Mouse (Mus musculus): ENCODE results near the gene Herc2. TPM values are rescaled to one million over a fixed set of nuclear protein-coding genes. Genes with fewer than 3 reads are reported as not detected.

Herc2 gene
- polyA plus RNA-seq, 1 experiment: 41.1 TPM

DNA sequence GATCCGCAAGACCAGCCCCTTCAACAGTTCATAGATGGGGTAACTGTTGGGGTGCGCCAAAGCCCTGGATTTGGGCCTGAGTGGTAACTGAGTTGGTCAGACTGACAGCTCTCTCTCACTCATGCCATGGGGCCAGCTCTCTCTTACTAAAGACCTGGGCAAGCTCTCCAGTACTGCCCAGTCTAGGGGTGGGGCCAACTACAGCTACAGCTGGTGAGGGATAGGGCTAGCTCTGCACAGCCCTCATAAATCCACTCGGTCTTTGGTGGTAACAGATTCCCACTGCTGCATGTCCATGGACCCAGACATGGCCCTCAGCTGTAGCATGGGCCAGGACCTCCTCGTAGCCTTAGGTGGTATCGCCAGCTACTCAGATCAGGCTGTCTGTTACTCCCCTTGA lies 41.4 kb downstream of the Herc2 start:
- Histone ChIP-seq H3K4me3 (replicated peaks; ENCODE audit: control insufficient read depth, low read depth, low read length) (no peak overlapping the region), H3K27ac (ENCODE audit: control insufficient read depth, insufficient read depth, low read depth, low read length, poor library complexity) (no peak overlapping the region), H3K4me1 (ENCODE audit: control insufficient read depth, insufficient read depth, low read length) (no peaks in the 10 kb centered on the region)
- WGBS: 94% methylated on average over 5 of the region's 5 CpGs
- no peak for TF ChIP-seq CTCF (IDR thresholded peaks at IDR 0.05; ENCODE audit: control insufficient read depth, insufficient read depth, low read length)

DNA sequence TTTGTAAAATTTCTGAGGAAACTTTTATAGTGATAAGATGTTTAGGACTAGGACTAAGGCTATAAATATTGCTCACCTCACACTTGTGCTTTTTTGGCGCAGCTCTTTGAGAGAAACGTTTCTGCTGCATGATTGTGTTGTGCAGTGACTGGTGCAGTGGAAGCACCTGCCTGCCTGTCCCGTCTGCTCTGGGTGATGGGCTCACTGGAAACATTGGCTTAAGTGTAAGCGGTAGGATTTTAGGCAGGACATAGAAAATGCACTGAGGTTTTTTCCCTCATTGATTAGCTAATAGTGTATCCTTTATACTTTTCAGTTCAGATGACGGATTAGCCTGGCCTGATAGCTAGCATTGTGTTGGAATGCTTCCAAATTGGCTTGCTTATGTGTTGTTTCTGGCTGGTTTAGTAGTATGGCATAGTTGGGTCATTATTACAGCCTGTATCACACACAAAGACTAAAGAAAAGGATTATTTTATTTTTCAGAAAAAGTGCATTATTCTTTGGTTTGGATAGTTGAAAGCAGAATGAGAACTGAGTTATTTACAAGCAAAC lies 52.4 kb downstream of the Herc2 start:
- no peak overlapping the region for H3K27ac ChIP-seq (ENCODE audit: control insufficient read depth, insufficient read depth, low read depth, low read length, poor library complexity)
- WGBS: 84% methylated on average over 5 of the region's 5 CpGs
- TF ChIP-seq CTCF (IDR thresholded peaks at IDR 0.05; ENCODE audit: control insufficient read depth, insufficient read depth, low read length) (no peak), POLR2A (IDR thresholded peaks at IDR 0.05; ENCODE audit: borderline replicate concordance, control insufficient read depth, low read depth, low read length) (no peak)
- H3K4me3 ChIP-seq (replicated peaks; ENCODE audit: control insufficient read depth, low read depth, low read length): no peak overlapping the region
- no peaks in the 10 kb centered on the region for H3K4me1 ChIP-seq (ENCODE audit: control insufficient read depth, insufficient read depth, low read length)

DNA sequence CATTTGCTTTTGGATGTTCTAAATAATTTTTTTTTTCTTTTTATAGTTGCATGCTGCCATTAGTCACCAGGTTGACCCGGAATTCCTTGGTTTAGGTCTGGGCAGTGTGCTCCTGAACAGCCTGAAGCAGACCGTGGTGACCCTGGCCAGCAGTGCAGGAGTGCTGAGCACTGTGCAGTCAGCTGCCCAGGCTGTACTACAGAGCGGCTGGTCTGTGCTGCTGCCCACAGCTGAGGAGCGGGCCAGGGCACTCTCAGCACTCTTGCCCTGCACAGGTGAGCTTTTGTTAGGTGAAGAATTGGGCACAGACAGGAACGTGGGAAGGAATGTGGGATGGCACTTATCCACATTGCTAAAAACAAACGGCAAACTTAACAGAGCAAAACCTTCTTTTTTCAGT lies 63.0 kb downstream of the Herc2 start:
- WGBS: 93% methylated on average over 6 of the region's 6 CpGs
- no peak overlapping the region for H3K27ac ChIP-seq (ENCODE audit: control insufficient read depth, insufficient read depth, low read depth, low read length, poor library complexity)
- H3K4me1 ChIP-seq (ENCODE audit: control insufficient read depth, insufficient read depth, low read length): no peaks in the 10 kb centered on the region
- TF ChIP-seq CTCF (IDR thresholded peaks at IDR 0.05; ENCODE audit: control insufficient read depth, insufficient read depth, low read length) (no peak), POLR2A (IDR thresholded peaks at IDR 0.05; ENCODE audit: borderline replicate concordance, control insufficient read depth, low read depth, low read length) (no peak)
- H3K4me3 ChIP-seq (replicated peaks; ENCODE audit: control insufficient read depth, low read depth, low read length): no peak overlapping the region

DNA sequence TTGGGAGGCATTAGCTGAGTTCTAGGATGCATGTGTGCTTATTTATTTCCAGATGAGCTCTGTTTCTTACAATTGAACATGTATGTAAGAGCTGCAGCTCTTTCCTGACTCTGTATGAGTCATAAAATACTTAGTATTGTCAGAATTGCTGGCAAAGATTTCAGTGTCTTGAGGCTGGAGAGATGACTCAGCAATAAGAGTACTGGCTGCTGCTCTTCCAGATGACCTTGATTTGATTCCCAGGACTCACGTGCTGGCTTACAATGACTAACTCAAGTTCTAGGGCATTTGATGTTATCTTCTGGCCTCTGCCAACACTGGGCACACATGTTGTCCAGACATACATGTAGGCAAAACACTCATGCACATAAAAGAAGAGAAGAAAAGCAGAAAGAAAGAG lies 64.2 kb downstream of the Herc2 start:
- TF ChIP-seq POLR2A (IDR thresholded peaks at IDR 0.05; ENCODE audit: borderline replicate concordance, control insufficient read depth, low read depth, low read length) (no peak), CTCF (IDR thresholded peaks at IDR 0.05; ENCODE audit: control insufficient read depth, insufficient read depth, low read length) (no peak)
- Histone ChIP-seq H3K27ac (ENCODE audit: control insufficient read depth, insufficient read depth, low read depth, low read length, poor library complexity) (no peak overlapping the region), H3K4me1 (ENCODE audit: control insufficient read depth, insufficient read depth, low read length) (no peaks in the 10 kb centered on the region), H3K4me3 (replicated peaks; ENCODE audit: control insufficient read depth, low read depth, low read length) (no peak overlapping the region)
- 58% methylated on average over 1 of the region's 1 CpGs for WGBS

DNA sequence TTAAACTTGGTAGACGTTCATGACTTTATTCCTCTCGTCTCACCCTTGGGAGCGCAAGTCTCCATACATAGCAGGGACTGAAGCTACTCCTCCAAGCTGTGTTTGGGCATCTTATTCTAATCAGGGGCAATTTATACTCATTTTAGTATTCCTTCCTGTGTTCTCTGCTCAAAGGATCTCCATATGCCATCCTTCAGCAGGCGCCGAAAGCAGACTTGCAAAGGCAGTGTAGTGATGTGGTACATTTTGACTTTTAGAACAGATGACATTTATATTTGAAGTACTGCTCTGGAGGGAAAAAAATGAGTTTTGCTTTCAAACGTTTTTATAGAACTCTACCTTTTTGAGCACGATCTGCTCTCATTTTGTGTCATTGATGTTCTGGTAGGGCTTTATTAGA lies 71.0 kb downstream of the Herc2 start:
- TF ChIP-seq CTCF (IDR thresholded peaks at IDR 0.05; ENCODE audit: control insufficient read depth, insufficient read depth, low read length) (no peak), POLR2A (IDR thresholded peaks at IDR 0.05; ENCODE audit: borderline replicate concordance, control insufficient read depth, low read depth, low read length) (no peak)
- Histone ChIP-seq H3K4me3 (replicated peaks; ENCODE audit: control insufficient read depth, low read depth, low read length) (no peak overlapping the region), H3K27ac (ENCODE audit: control insufficient read depth, insufficient read depth, low read depth, low read length, poor library complexity) (no peak overlapping the region), H3K4me1 (ENCODE audit: control insufficient read depth, insufficient read depth, low read length) (no peaks in the 10 kb centered on the region)
- 89% methylated on average over 7 of the region's 7 CpGs for WGBS

DNA sequence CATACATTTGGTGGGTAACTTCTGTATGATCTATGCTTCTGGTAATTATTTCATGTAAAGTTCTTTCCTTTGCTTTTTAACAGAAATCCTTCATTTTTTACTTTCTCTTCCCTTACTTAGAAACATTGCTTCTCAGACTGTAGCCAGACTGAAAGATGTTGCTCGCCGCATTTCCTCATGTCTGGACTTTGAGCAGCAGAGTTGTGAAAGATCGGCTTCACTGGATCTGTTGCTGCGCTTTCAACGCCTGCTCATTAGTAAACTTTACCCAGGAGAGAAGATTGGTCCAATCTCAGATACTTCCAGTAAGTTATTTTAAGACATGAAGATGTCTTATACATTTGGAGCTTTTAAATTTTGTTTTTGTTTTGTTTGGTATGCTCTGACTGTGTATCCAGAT lies 71.4 kb downstream of the Herc2 start:
- Histone ChIP-seq H3K4me1 (ENCODE audit: control insufficient read depth, insufficient read depth, low read length) (no peaks in the 10 kb centered on the region), H3K27ac (ENCODE audit: control insufficient read depth, insufficient read depth, low read depth, low read length, poor library complexity) (no peak overlapping the region), H3K4me3 (replicated peaks; ENCODE audit: control insufficient read depth, low read depth, low read length) (no peak overlapping the region)
- WGBS: 95% methylated on average over 5 of the region's 5 CpGs
- no peak for TF ChIP-seq CTCF (IDR thresholded peaks at IDR 0.05; ENCODE audit: control insufficient read depth, insufficient read depth, low read length)
- no peak for TF ChIP-seq POLR2A (IDR thresholded peaks at IDR 0.05; ENCODE audit: borderline replicate concordance, control insufficient read depth, low read depth, low read length)

DNA sequence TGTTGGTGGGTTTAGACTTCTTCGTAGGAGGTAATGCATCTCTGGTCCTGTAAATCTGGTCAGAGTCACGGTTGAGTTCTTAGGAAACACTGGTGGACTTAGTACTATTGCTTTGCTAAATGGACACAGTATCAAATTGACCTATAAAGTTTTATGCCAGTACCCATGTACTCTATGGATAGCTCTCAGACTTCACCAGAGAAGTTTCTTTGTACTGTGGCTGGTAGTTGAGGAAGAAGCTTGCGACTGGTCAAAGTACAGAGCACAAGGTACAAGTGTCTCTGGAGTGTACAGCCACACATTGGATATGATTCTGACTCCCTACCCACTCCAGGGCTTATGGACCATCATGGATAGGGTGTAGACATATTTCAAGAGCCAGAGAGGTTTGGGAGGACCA lies 78.1 kb downstream of the Herc2 start:
- H3K27ac ChIP-seq (ENCODE audit: control insufficient read depth, insufficient read depth, low read depth, low read length, poor library complexity): no peak overlapping the region
- TF ChIP-seq POLR2A (IDR thresholded peaks at IDR 0.05; ENCODE audit: borderline replicate concordance, control insufficient read depth, low read depth, low read length): no peak
- no peak for TF ChIP-seq CTCF (IDR thresholded peaks at IDR 0.05; ENCODE audit: control insufficient read depth, insufficient read depth, low read length)
- no peak overlapping the region for H3K4me3 ChIP-seq (replicated peaks; ENCODE audit: control insufficient read depth, low read depth, low read length)
- no peaks in the 10 kb centered on the region; the same call in 1 of the 2 replicates for H3K4me1 ChIP-seq (ENCODE audit: control insufficient read depth, insufficient read depth, low read length)
- 95% methylated on average over 3 of the region's 3 CpGs for WGBS

DNA sequence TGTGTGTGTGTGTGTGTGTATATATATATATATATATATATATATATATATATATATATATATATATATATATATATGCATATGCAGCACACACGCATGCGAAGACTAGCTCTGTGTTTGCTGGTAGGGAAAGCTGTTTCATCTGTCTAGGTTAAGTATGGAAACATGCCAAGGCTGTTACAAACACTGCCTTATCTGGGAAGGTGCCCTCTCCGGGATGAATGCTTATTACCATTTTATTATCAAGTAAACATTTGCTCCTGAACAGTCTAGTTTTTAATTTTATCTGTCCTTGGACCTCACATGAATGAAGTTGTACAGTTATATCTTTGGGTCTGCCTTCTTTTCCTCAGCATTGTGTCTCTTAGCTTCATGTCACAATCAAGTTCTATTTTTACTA lies 79.6 kb downstream of the Herc2 start:
- H3K27ac ChIP-seq (ENCODE audit: control insufficient read depth, insufficient read depth, low read depth, low read length, poor library complexity): no peak overlapping the region
- H3K4me3 ChIP-seq (replicated peaks; ENCODE audit: control insufficient read depth, low read depth, low read length): no peak overlapping the region
- TF ChIP-seq CTCF (IDR thresholded peaks at IDR 0.05; ENCODE audit: control insufficient read depth, insufficient read depth, low read length): no peak
- TF ChIP-seq POLR2A (IDR thresholded peaks at IDR 0.05; ENCODE audit: borderline replicate concordance, control insufficient read depth, low read depth, low read length): no peak
- H3K4me1 ChIP-seq (ENCODE audit: control insufficient read depth, insufficient read depth, low read length): no peaks in the 10 kb centered on the region; the same call in 1 of the 2 replicates
- WGBS: 67% methylated on average over 3 of the region's 3 CpGs

DNA sequence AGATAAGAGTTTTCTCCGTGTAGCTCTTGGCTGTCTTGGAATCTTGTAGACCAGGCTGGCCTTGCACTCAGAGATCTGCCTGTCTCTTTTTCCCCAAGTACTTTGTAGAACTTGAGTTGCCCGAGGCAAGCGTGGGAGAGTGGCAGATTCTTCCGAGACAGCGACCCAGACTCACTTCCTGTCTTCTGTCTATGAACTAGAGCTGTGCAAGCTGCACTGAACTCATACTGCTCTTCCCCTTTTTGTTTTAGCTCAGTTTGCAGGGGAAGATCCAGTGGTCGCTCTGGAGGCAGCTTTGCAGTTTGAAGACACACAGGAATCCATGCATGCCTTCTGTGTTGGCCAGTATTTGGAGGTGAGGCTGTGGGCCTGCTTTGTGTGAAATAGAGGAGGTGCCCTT lies 81.6 kb downstream of the Herc2 start:
- H3K4me3 ChIP-seq (replicated peaks; ENCODE audit: control insufficient read depth, low read depth, low read length): no peak overlapping the region
- no peak overlapping the region for H3K27ac ChIP-seq (ENCODE audit: control insufficient read depth, insufficient read depth, low read depth, low read length, poor library complexity)
- no peaks in the 10 kb centered on the region; the same call in 1 of the 2 replicates for H3K4me1 ChIP-seq (ENCODE audit: control insufficient read depth, insufficient read depth, low read length)
- 25% methylated on average over 6 of the region's 6 CpGs for WGBS
- TF ChIP-seq CTCF (IDR thresholded peaks at IDR 0.05; ENCODE audit: control insufficient read depth, insufficient read depth, low read length) (no peak), POLR2A (IDR thresholded peaks at IDR 0.05; ENCODE audit: borderline replicate concordance, control insufficient read depth, low read depth, low read length) (no peak)

Data from bone marrow, adult 2 months (tissue).